Mouse (Mus musculus) bone marrow macrophage, adult 2 months (primary cell): ENCODE measurements at regions not wholly inside any gene's neighbourhood (a gene's known extent, or its start where the extent isn't known, plus 50 kb on each side); places are given as distances from the start of the nearest gene placed in this dataset.

Experiments used
- H3K27ac ChIP-seq: 2 replicates; pipeline ENCODE4 v1.5.1; 2012; ENCODE audit warnings: low read depth, low read length; ENCODE audit not compliant: insufficient read depth
- H3K4me1 ChIP-seq: 2 replicates; pipeline ENCODE4 v1.6.1; 2012; ENCODE audit warnings: low read length; ENCODE audit not compliant: control insufficient read depth, insufficient read depth
- H3K4me3 ChIP-seq: 2 replicates; pipeline ENCODE4 v1.5.1; 2012; ENCODE audit warnings: mild to moderate bottlenecking, low read length, moderate library complexity; ENCODE audit not compliant: insufficient read depth
- CTCF ChIP-seq: IDR thresholded peaks from 2 replicates; pipeline ENCODE4 v1.5.1; 2012; ENCODE audit warnings: low read depth, mild to moderate bottlenecking, low read length, moderate library complexity
- POLR2A ChIP-seq: IDR thresholded peaks from 2 replicates; pipeline ENCODE4 v1.6.1; 2012; ENCODE audit warnings: mild to moderate bottlenecking, low read depth, low read length, borderline replicate concordance

GRCm38 (mm10) chr10:96724436-96725175, 107.8 kb downstream of the Btg1 start:
- TF ChIP-seq POLR2A (no peak), CTCF (no peak)
- Histone ChIP-seq H3K4me3 (no peak overlapping the region), H3K4me1 (peaks cover 5% of the 10 kb centered on the region), H3K27ac (no peak overlapping the region)

DNA sequence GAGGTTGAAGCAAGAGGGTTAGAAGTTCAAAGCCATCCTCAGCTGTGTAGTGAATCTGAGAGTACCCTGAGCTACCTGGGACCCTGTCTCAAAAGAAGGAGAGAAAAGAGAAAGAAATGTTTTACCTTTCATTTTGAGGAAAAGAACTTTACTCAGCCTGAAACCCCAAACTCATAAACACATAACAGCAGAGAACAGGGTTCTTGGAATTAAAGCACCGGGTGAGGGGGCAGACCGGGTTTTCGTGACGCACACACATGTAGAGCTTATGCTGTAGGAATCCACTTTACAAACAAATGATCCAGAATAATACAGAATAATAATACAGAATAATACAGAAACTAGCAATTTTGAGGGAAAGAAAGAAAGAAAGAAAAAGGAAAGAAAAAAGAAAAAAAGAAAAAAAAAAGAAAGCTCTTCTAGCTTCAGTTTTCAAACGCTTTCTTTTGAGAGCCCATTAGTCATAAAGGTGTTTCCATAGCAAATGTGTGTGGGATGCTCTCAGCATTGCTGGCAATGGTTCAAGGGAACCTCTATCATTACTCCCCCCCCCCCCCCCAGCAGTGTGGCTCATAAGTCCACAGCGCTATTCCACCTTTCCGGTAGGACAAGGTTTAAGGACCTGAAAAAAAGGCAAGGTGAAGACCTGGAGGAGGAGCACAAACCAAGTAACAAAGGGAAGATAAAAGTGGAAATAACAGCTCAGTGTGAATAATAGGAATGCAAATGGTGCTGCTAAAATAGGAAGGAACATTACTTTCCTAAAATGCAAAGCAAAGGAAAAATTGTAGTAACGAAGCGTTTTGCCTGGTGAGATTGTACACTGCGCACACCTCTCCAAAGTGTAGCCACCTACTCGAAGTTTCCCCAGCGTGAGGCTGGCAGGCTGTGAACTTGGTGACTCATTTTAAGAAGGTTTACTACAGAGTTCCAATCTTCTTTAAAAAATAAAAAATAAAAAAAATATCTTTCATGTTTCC, 110.3 kb downstream of the Btg1 start:
- no peak for TF ChIP-seq CTCF
- TF ChIP-seq POLR2A, result no peak
- H3K27ac ChIP-seq, result no peak overlapping the region
- no peak overlapping the region for H3K4me3 ChIP-seq
- peaks cover 3% of the 10 kb centered on the region for H3K4me1 ChIP-seq

- H3K4me1 ChIP-seq, result peaks cover 21% of the 10 kb centered on the region
- no peak overlapping the region for H3K4me3 ChIP-seq
- no peak for TF ChIP-seq POLR2A
- no peak for TF ChIP-seq CTCF
- no peak overlapping the region for H3K27ac ChIP-seq
Measured at GRCm38 (mm10) chr10:96733581-96733980, 116.8 kb downstream of the Btg1 start.

GRCm38 (mm10) chr10:96735146-96735545, 118.3 kb downstream of the Btg1 start:
- H3K4me1 ChIP-seq, result peaks cover 21% of the 10 kb centered on the region
- TF ChIP-seq POLR2A (no peak), CTCF (no peak)
- H3K27ac ChIP-seq, result no peak overlapping the region
- no peak overlapping the region for H3K4me3 ChIP-seq

DNA sequence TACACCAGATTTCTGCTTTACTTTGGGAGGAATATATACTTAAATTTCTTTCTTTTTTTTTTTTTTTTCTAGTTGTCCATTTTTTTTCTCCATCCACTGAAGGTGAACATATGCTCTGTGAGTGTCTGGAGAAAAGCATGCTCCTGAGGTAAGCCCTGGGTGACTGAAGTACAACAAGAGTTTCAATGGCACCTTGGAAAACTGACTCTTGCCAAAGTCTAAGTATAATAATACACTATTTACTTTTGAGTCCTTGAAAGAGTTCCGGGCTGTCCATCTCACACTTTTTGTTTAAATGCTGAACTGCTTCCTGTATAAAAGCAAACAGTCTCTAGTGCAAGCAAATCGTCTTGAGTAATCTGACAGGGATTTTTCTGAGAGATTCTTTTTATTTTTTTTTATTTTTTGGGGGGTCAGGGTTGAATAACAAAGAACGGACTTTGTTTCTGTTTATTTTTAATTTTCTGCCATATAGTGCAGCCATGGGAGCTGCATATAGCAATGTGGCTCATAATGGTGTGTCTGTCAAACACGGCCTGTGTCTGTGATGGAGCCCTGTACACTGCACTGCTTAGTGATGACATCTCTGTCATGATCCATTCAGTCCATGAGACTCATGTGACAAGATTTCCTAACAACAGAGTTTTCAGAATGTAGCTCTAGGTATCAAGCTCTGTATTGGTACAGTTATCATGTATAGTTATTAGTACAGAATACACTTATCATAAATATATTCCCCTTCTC, 119.3 kb downstream of the Btg1 start:
- Histone ChIP-seq H3K4me3 (no peak overlapping the region), H3K27ac (no peak overlapping the region), H3K4me1 (peaks cover 23% of the 10 kb centered on the region)
- TF ChIP-seq CTCF, result no peak
- TF ChIP-seq POLR2A, result no peak

DNA sequence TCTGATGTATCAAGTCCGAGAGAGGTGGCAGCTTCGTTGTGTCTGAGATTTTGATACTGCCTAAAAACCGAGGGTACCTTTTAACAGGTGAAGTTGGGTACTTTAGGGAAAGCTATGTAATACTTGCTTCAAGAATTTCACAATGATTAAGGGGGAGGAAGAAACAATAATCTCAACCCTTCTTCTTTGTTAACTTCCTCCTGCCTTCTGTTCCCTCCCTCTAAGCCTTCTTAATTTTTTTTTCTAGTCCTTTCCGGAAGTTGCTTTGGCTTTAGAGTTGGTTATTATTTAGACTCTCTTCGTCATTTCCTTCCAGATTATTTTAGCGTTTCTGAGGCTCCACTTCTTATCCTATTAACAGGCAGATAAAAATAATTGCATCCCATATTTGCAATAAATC, 121.2 kb downstream of the Btg1 start:
- TF ChIP-seq POLR2A, result no peak
- TF ChIP-seq CTCF, result no peak
- Histone ChIP-seq H3K4me3 (no peak overlapping the region), H3K4me1 (peaks cover 16% of the 10 kb centered on the region), H3K27ac (no peak overlapping the region)

GRCm38 (mm10) chr10:96738606-96739005, 121.8 kb downstream of the Btg1 start:
- H3K27ac ChIP-seq, result no peak overlapping the region
- H3K4me1 ChIP-seq, result peaks cover 16% of the 10 kb centered on the region
- TF ChIP-seq CTCF, result no peak
- TF ChIP-seq POLR2A, result no peak
- no peak overlapping the region for H3K4me3 ChIP-seq

DNA sequence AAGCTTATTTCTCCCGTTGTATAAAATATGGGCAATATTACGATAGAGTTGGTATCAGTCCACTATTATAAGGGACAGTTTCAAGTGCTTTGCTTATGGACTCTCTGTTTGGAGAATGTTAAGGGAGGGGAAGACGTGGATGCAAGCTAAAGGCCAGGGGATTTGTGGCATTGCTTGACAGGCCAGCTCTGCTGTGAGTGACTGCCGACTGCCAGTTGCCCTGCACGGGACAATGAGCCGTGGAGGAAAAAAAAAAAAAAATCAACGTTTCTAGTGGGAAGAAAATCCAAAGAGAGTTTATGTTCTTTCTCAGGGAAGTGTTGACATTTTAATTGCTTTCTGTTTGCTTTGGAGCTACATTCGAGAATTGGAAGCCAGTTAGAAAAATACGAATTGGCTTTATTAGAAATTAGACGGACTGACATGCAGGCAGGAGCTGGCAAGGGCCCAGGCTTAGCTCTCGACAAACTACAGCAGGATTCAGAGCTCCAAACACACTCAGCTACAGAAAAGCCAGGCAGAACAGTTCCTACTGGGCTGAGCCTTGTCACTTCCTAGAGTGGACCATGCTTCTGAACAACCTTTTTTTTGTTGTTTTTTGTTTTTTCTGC, 127.5 kb downstream of the Btg1 start:
- H3K27ac ChIP-seq, result no peak overlapping the region
- H3K4me3 ChIP-seq, result no peak overlapping the region
- TF ChIP-seq CTCF (no peak), POLR2A (no peak)
- peaks cover 3% of the 10 kb centered on the region; the same call in 1 of the 2 replicates for H3K4me1 ChIP-seq

- no peak for TF ChIP-seq POLR2A
- no peak for TF ChIP-seq CTCF
Measured at GRCm38 (mm10) chr10:96747015-96747663, 130.3 kb downstream of the Btg1 start.

More at GRCm38 (mm10) chr10:96747015-96747663, 130.3 kb downstream of the Btg1 start:
- Histone ChIP-seq H3K4me3 (no peak overlapping the region), H3K4me1 (peaks cover 4% of the 10 kb centered on the region), H3K27ac (no peak overlapping the region)
